Mouse (Mus musculus) adrenal gland, postnatal 4 days (tissue): ENCODE results near the gene Nucb1. TPM values are rescaled to one million over a fixed set of nuclear protein-coding genes. Genes with fewer than 3 reads are reported as not detected.
"Not testable (repeated sequence)": the region's sequence is repeated elsewhere in the genome, so short reads cannot be mapped to it uniquely, and the experiment has no call there.

Experiments used
- DNase-seq, 2 experiments: peaks; one replicate each; pipeline ENCODE4 v3.0.0; 2021 to 2022; ENCODE audit warnings: low spot score in 2 of 2, mixed read lengths in 2 of 2
- total RNA-seq, 2 experiments: library from RNA; stranded (reverse); gene quantifications; 2 replicates each; pipeline ENCODE4 v1.2.3; 2021

The Nucb1 gene
- total RNA-seq, 2 experiments from 2014 or later = 236 to 239 TPM

DNA sequence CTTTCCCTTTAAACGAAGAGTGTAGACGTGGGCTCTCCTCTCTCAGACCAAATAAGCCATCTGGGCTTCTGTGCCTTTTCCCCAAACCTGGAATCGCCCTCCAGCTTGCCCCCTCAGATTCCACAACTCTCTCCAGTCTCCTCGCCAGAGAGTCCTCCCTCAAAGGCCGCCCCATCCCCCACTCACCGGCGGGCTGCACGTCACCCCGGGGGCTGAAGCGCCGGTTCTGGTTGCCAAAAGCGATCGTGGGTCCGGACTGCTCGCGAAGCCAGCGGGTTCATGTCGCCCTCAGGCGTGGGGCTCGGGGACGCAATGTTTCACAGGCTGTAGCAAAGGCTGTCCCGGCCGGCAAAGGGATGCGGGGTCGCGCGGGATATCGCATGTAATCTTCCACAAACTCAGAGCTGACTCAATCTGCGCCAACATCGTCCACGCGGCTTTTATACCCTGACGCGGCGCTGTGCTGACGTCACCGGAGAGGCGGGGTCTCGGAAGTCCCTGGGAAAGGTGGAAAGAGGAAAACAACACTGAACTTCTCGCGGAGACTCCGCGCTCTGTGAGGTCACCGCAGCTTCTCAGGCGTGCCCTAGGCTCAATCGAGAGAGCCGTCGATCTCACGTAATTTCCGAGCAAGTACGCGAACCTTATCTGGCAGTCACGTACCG, 15.7 kb upstream of the Nucb1 start, which contains the start of the genes Ppp1r15a and Plekha4:
Gene Ppp1r15a, minus strand, starts transcription at position 460 of the 665 bp plus-strand sequence.
Gene Plekha4, plus strand, starts transcription at position 522 of the 665 bp plus-strand sequence.
- peak; percentile 86 to 88 for DNase-seq

DNA sequence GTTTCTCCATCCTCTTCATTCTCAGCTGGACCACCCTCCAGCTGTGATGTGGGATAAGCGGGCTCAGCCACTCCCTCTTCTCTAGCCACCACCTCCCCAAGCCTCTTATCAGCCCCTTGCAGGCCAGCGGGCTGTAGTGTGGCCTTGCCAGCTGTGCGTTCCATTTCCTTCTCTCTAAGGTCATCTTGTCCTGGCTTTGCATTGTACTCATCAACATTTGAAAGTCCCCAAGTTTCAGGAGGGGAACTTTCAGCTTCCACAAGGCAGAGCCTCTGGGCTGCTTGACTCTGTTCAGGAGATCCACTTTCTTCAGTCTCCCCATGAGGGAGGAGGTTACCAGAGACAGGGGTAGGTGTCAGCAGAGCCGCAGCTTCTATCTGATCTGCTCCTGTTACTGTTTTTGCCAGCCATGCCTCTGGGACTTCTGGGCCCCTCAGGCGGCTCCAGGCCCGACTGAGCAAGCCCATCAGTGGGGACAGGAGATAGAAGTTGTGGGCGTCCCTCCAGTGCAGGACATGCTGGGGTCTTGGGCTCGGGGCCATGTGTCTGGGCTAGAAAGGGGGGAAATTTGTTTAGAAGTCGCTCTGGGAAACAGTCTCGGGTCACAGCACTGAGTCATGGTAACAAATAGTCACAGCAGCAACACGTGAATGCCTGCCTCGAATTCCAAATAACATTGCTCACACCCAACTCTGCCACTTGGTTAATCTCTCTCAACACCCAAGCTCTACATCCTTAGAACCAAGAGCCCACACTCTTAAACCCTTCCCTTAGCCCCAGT, 14.8 kb upstream of the Nucb1 start:
- DNase-seq = no peak

DNA sequence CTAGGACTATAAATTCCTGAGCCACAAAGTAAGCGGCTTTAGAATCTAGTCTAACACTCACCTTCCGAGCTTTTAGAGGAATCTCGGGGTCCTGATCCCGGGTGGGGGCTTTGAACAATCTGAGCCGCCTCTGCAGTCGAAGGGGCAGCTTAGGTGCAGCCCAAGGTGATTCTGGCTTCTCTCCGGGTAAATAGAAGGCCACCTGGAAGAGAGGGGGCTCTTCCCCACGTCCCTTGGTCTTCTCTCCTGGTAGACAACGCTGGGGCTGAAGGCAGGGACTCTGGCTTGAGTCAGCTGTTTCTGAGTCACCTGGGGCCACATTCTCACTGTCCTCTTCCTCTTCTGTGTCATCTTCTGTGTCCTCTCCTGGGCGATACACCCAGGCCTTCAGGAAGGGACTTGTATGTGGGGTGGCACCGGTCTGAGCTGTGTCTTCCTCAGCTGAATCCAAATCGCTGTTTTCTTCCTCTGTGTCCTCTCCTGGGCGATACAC, 13.5 kb upstream of the Nucb1 start:
- DNase-seq = no peak

DNA sequence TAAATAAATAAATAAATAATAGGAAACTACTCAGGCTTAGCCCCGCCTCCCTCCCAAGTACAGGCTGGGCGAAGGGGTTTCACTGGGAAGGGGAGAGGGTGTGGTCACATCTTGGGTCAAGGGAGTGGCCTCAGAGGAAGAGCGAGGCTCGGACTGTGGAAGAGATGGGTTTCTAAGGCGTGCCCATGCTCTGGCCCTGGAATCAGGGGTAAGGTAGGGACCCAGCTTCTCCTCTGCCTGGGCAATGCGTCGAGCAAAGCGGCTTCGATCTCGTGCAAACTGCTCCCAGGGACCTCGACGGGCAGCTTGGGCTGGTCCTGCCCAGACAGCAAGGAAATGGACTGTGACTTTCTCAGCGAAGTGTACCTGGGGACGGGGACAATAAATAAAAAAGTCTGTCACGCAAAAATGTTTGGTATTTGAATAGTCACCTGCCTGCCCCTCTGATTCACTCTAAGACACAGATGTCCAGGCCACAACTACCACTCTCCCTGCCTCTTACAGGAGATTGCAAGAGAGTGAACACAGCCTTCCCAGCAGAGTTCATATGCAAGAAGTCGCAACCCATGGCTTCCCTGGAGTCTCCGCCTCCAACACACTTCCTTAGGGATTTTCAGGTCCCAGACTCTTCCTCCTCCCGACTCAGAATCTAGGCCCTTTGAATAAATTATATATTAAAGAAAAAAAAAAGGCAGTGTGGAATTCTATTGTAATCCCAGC, 12.9 kb upstream of the Nucb1 start:
- no peak for DNase-seq

DNA sequence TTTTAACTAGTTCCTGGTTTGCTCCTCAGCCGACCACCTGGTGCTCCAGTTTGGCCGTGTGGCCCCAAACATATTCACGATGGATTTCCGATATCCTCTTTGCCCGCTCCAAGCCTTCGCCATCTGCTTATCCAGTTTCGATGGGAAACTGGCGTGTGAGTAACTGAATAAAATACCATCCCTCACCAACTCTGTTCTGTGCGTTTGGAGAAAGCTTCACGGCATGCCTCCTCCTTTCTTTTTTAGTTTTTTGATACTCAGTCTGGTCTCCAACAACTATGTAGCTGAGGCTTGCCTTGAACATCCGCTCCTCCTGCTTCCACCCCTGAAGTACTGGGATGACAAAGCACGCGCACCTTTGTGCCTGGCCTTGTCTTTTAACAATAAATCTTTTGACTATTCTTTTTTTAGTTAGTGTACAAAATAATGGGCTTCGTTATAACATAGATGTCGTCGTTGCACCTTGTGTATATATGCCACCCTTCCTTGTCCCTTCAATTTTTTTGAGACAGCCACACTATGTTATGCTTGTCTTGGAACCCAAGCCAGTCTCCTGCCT, 12.1 kb upstream of the Nucb1 start:
- DNase-seq = no peak

DNA sequence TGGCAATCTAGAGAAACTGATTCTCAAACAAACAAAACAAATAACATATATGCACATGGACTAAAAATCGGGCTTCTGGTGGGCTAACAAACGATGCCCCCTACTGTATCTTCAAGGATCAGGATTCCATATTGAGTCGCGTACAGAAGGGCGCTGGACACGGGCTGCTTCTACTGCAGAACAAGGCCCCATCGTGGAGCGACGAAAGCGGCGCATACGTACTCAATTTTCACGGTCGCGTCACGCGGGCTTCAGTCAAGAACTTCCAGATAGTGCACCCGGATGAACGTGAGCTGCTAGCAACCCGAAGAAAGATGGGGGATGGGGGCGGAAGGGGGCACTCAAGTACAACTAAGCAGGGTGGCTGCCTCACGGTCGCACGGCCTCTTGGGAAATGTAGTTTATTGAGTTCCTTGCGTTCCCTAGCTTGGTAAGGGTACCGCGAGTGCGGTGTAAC, 11.6 kb upstream of the Nucb1 start:
- peak; percentile 46 to 72 for DNase-seq

DNA sequence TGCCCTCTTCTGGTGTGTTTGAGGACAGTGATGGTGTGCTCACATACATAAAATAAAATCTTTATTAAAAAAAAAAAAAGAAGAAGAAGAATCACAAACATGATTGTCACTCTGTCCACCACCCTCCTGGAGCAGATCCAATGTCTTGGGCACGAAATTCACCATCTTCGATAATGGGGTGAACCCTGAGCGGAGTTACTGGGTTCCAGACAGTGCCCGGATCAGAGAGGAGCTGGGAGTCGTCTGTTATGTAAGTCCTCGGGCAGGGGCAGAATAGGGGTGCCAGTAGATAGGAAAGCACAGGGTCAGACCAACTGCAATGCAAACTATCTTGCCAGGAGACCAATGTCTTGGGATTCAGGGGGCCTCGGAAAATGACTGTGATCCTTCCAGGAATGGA, 10.4 kb upstream of the Nucb1 start:
- no peak for DNase-seq

DNA sequence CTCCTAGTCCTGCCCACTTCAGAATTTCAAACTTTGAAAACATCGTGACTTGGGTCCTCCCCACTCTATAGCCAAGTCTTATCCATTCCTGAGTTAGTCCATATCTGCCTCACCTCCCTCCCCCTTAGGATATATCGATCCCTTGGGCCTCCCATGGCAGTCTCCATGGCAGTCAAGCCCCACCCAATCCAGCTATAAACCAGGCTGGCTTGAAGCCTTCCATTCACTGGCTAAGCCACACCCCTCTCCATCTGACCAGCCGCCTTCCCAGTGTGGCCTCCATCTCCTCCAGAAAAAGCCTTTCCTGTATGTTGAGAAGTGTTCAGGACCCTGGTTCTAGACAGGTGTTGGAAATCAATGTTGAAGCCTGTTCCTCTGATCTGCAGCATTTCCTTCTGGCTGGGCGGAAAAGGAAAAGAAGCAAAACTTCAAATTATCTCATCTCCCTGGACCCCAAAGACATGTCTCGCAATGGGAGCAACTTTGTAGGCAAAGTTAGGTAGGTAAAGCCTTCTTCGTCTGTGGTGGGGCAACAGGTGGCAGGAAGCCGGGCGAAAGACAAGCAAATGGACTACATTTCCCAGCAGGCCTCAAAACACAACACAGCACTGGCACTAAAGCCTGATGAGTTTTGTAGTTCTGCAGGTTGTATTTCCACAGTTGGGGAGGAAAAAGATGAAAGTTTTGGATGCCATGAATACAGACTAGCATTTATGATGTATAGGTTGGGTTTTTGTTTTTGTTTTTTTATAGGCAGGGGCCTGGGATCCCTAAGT, 9.3 kb upstream of the Nucb1 start:
- DNase-seq = no peak

DNA sequence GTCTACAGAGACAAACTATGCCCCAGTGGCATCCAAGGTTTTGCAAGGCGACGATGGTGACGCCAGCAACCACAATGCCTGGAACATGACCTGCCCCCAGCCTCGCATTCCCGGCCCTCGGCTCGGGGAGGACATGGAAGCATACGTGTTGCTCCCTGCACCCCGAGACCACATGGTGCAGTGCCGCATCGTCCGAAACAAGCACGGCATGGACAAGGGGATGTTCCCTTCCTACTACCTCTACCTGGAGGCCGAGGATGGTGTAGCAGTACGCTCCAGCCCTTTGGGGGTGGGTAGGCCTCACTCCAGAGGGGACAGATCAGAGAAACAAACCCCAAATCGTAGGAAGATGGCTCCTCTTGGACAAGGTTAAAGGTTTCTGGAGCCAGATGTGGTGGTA, 8.4 kb upstream of the Nucb1 start:
- DNase-seq = no peak

DNA sequence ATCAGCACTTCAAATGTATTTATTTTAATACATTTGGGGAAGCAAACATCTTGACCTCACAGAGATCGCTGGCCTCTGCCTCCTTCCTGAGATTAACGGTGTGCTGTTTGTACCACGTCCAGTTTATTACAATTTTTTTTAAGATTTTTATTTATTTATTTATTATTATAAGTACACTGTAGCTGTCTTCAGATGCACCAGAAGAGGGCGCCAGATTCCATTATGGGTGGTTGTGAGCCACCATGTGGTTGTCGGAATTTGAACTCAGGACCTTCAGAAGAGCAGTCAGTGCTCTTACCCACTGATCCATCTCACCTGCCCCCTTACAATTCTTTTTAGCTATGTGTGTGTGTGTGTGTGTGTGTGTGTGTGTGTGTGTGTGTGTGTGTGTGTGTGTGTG, 6.6 kb upstream of the Nucb1 start:
- not testable (repeated sequence) for DNase-seq

DNA sequence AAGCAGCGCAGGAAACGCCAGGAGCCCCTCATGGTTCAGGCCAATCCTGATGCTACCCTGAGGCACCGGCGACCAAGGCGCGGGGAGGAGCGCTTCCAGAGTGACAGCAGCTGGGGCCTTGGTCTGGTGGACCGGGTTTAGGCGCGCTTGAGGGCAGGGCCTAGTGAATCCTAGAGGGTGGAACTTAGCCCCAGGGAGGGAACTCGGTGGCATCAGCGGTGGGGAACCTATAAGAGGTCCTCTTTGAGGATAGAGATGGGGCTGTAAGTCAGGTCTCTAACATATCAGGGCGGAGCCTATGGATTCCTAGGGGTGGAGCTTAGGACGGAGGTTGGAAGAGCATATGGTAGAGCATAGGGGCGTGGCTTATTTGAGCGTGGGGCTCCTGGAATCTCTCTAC, 5.2 kb upstream of the Nucb1 start:
- DNase-seq = no peak

DNA sequence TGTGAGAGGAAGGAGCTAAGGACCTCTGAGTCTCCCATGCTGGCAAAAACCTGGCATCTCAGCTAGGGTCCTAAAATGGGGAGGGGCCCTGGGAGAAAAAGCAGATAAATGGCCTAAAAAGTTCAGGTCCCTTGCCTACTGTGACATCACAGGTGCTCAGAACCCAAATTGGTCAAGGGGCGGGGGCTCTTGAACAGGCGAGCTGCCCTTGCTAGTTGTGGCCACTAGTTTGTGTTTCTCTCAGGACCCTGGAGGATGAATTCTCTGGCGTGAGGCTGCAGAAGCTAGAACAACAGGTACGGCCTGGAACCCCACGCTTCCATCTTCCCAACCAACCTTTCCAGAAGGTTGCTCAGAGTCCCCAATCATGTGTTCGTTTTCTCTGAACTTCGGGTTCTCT, 4.2 kb upstream of the Nucb1 start:
- no peak for DNase-seq

DNA sequence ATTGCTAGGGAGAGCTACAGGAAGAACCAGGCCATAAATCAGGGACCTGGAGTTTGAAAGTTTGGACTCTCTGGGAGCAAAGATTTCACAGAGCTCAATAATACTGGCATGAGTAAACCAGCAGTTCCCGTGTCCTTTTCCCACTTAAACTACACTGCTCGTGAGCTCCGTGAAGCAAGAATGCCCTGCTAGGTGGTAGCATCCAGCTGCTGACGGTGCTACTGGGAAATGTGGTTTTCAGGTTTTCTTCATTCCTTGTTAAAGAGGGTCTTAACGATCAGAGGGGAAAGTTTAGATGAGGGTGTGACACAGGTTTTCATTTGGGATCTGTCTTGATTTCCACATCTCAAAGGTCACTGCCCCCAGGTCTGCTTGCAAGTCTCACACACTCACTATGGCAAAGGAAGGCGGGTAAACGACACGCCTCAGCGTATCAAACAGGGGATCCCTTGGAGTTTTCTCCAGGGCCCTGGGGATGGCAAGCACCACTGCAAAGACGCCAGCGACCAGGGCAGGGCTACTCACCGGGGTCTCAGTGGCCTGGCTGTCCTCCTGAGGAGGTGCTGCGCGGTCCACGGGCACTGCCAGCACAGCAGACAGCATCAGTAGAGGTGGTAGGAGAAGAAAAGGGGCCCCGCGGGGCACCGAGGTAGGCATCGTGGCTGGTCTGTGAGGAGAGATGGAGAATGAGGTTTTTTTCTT, 874 bp downstream of the Nucb1 start:
- no peak for DNase-seq

DNA sequence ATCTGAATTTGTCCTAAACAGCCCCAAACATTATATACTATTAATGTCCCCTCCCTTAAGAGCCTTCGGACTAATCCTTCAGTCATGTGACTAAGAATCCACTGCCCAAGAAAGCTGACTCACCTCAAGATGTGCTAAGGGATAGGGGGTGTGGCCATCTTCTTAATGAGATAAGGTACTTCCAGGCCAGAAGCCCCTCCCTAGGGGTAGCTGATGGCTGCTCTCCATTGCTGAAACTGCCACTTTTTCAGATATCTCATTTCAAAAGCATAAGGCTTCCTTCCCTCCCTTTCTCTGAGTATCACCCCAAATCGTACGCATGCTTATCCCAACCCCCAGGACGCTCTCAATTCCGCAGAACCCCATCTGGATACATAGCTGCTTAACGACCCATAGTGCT, 1.6 kb downstream of the Nucb1 start:
- DNase-seq = no peak

DNA sequence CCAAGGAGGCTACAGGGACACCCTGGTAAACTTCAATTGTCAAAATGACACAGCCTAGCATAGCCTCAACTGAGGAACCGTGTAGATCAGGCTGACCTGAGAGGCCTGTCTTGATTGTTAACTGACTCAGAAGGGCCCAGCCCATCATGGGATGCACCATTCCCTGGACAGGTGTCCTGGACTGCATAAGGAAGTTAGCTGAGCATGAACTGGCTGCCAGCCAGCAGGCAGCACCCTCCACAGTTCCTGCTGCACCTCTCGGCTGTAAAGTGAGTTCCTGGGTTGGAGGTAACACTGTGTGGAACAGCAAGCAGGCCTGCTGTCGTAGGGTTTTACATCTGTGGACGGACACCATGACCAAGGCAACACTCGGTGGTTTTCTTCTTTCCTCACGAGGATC, 2.6 kb downstream of the Nucb1 start:
- DNase-seq = no peak

DNA sequence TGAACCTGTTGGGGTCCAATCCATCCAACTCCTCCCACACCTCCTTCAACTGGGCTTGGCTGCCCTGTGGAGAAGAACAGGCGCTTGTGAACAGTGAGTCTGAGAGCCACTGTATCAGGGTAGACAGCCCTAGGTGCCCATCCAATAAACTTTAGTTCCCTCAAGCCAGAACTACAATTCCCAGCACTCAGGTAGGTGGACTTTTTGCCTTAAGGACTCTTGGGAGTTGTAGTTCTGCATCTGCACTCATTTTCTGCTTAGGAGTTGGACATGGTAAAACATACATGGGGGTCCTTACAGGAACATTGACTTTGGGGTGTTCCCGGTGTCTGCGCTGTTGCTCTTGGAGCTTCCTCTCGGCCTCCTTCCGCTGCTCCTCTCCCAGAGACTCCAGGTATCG, 11.8 kb downstream of the Nucb1 start:
- no peak for DNase-seq

DNA sequence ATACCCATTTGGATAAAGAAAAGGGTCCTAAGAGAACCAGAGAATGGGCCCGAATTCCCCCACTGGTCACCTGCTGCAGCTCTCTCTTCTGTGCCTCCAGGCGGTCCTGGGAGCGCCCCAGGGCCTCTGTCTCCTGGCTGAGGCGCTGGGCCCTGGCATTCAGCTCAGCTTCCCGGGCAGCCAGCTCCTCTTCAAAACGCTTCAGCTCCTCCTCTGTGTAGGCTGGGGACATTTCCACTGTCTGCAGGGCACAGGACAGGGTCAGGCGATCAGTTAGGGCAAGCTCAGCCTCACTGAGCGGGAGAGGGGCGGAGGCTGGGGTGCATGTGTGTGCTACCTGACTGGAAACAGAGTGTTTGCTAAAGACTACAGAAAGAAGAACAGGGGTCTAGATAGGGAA, 15.7 kb downstream of the Nucb1 start:
- no peak for DNase-seq

DNA sequence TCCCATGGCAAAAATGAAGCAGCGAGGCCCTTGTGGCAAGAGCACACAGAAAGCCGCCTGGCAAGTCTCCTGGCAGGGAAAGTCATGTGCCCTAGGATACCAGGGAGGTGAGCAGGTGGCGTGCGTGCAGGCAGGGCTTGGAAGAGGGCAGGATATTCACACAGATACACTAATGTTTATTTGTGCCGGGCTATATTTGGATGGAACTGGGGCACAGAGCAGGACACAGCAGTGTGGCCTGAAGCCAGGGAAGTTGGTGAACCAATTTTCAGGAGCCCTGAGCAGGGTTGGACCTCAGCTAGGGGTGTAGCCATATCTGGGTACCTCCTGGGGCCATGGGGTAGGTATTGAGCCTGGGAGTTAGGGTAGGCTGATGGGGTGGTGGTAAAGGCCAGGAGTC, 17.3 kb downstream of the Nucb1 start:
- DNase-seq = no peak

DNA sequence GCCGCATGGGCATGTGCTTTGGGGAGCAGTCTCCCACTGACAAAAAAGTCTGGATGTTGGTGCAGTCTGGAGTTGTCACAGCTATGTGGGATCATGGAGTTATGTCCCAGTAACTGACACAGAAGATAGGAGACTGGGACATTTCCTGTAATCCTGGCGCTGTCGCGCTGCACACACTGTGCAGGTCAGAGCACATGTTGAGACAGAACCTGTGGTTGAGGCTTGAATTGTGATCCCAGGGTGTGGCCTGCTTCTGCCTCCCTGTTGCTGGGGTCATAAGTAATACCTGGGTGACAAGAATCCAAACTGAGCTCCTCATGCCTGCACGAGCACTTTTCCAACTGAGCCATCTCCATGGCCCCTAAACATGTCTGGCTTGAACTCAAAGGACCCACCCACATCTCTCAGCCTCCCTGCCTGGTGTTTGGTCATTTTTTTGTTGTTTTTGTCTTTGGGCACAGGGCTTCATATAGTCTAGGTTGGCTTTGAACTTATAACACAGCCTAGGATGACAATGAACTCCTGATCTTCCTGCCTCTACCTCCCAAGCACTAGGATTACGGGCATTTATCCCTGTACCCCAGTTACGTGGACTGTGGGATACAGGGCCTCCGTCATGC, 17.9 kb downstream of the Nucb1 start:
- DNase-seq = no peak

DNA sequence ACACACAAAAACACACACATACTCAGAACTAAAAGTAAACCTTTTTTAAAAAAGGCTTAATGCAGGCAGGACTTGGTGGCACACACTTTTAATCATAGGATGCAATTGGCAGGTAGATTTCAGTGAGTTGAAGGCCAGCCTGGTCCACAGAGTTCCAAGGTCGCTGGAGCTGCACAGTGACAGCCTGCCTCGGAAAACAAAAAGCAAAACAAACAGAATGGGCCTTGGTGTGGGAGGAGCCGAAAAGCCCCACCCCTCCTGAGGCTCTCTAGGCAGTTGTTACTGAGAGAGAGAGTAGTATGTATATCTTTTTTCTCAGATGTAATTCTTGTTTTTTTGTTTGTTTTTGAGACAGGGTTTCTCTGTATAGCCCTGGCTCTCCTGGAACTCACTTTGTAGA, 18.9 kb downstream of the Nucb1 start:
- DNase-seq = no peak
